ENCODE assay signal across 19 mouse cellular contexts in genomic region chr13:83882839-83883238, GRCm38 (mm10).
A peak's percentile ranks its signal among the peaks of the same experiment; 100 is the strongest.
DNase-seq lines count a peak whose midpoint lies in the region; ATAC-seq and TF ChIP-seq lines count a peak whose summit lies in the region.
"Had no signal": no experiment of that assay in that cellular context is flagged by ENCODE, and none has a peak within 500 bp of the region (broad histone marks: within the 10 kb centered on the region; RNA-seq: fewer than 3 reads in every experiment).

No protein-coding gene starts in this region.

- no peak for TF ChIP-seq CTCF in brain, embryonic 14.5 days (IDR thresholded peaks at IDR 0.05; ENCODE audit: borderline replicate concordance, extremely low read depth, insufficient read depth, insufficient read length)

- H3K9me3 ChIP-seq in hindbrain, embryonic 10.5 days = no peaks in the 10 kb centered on the region
- no peaks in the 10 kb centered on the region for H3K9me3 ChIP-seq in hindbrain, embryonic 16.5 days (ENCODE audit: control insufficient read depth, low read length)
- no peaks in the 10 kb centered on the region for H3K9me3 ChIP-seq in forebrain, embryonic 14.5 days (replicated peaks; ENCODE audit: control insufficient read depth, low read length)
- no peaks in the 10 kb centered on the region for H3K9me3 ChIP-seq in midbrain, embryonic 12.5 days
- H3K9me3 ChIP-seq: embryonic facial prominence, embryonic 13.5 days; G1E; liver, embryonic 15.5 days had no signal

- no peak overlapping the region for H3K4me3 ChIP-seq in hindbrain, embryonic 10.5 days
- no peak overlapping the region for H3K4me3 ChIP-seq in hindbrain, embryonic 16.5 days (ENCODE audit: low read length)
- H3K4me3 ChIP-seq in forebrain, embryonic 14.5 days (ENCODE audit: low read depth, low read length) = no peak overlapping the region
- no peak overlapping the region for H3K4me3 ChIP-seq in midbrain, embryonic 12.5 days
- H3K4me3 ChIP-seq: embryonic facial prominence, embryonic 13.5 days; liver, embryonic 15.5 days had no signal

- ATAC-seq in hindbrain, embryonic 16.5 days = no peak
- no peak for ATAC-seq in forebrain, embryonic 14.5 days
- ATAC-seq in midbrain, embryonic 12.5 days (ENCODE audit: low FRiP score, low read depth) = no peak
- ATAC-seq: activated CD4-positive, CD25-positive, alpha-beta regulatory T cell, adult 4 months had no signal

- no peak overlapping the region for H3K9ac ChIP-seq in hindbrain, embryonic 16.5 days (ENCODE audit: low read depth, low read length)
- H3K9ac ChIP-seq in forebrain, embryonic 14.5 days (ENCODE audit: low read length) = no peak overlapping the region
- no peak overlapping the region for H3K9ac ChIP-seq in midbrain, embryonic 12.5 days (replicated peaks)
- H3K9ac ChIP-seq: embryonic facial prominence, embryonic 13.5 days; liver, embryonic 15.5 days had no signal

- no peaks in the 10 kb centered on the region for H3K36me3 ChIP-seq in hindbrain, embryonic 10.5 days
- no peaks in the 10 kb centered on the region for H3K36me3 ChIP-seq in hindbrain, embryonic 16.5 days (ENCODE audit: control insufficient read depth, insufficient read depth, low read length)
- no peaks in the 10 kb centered on the region for H3K36me3 ChIP-seq in forebrain, embryonic 14.5 days (ENCODE audit: control insufficient read depth, insufficient read depth, low read length)
- H3K36me3 ChIP-seq in midbrain, embryonic 12.5 days = no peaks in the 10 kb centered on the region
- H3K36me3 ChIP-seq: embryonic facial prominence, embryonic 13.5 days; G1E; liver, embryonic 15.5 days had no signal

- H3K4me2 ChIP-seq in hindbrain, embryonic 16.5 days (ENCODE audit: low read length) = no peak overlapping the region
- H3K4me2 ChIP-seq in forebrain, embryonic 14.5 days (ENCODE audit: low read length) = no peak overlapping the region
- no peak overlapping the region for H3K4me2 ChIP-seq in midbrain, embryonic 12.5 days (replicated peaks)
- H3K4me2 ChIP-seq: embryonic facial prominence, embryonic 13.5 days; liver, embryonic 15.5 days had no signal

- H3K27ac ChIP-seq in hindbrain, embryonic 10.5 days = peak overlapping the region; percentile 50; the same call in 1 of the 2 replicates
- H3K27ac ChIP-seq in hindbrain, embryonic 16.5 days (ENCODE audit: low read depth, low read length) = no peak overlapping the region
- H3K27ac ChIP-seq in forebrain, embryonic 14.5 days (ENCODE audit: low read depth, low read length) = peak overlapping the region; percentile 6; the same call in 1 of the 2 replicates
- H3K27ac ChIP-seq in midbrain, embryonic 12.5 days (replicated peaks) = peak overlapping the region; percentile 71
- H3K27ac ChIP-seq: embryonic facial prominence, embryonic 13.5 days; liver, embryonic 15.5 days; stomach, postnatal 0 days had no signal

- DNase-seq in hindbrain, embryonic 10.5 days (ENCODE audit: low spot score) = no peak
- DNase-seq in brain, embryonic 14.5 days (ENCODE audit: low read depth) = peak; percentile 61
- no peak for DNase-seq in forebrain, embryonic 14.5 days (ENCODE audit: low spot score)
- no peak for DNase-seq in thymus, adult 18-20 months
- DNase-seq in adrenal gland, adult (ENCODE audit: inconsistent age in 2 of 2, low spot score in 1 of 2) = no peak
- DNase-seq in left cerebral cortex, adult 11 months (ENCODE audit: low spot score) = no peak
- DNase-seq: adrenal gland, postnatal 36 days; cerebellum, adult 18-20 months; gastrocnemius, postnatal 25 days; kidney, adult 11 months; lung, postnatal 10 days; retina, postnatal 1 day had no signal

- WGBS in hindbrain, embryonic 10.5 days = 89% methylated on average over 1 of the region's 1 CpGs
- WGBS in hindbrain, embryonic 16.5 days = 27% methylated on average over 1 of the region's 1 CpGs
- 22% methylated on average over 1 of the region's 1 CpGs for WGBS in forebrain, embryonic 14.5 days
- WGBS in midbrain, embryonic 12.5 days = 59% methylated on average over 1 of the region's 1 CpGs

- no peak for TF ChIP-seq POLR2A in brain, embryonic 14.5 days (IDR thresholded peaks at IDR 0.05; ENCODE audit: borderline replicate concordance, extremely low read depth, insufficient read depth, insufficient read length, poor library complexity, severe bottlenecking)

- peaks cover 44% of the 10 kb centered on the region for H3K4me1 ChIP-seq in hindbrain, embryonic 10.5 days (replicated peaks)
- no peaks in the 10 kb centered on the region; the same call in 1 of the 2 replicates for H3K4me1 ChIP-seq in hindbrain, embryonic 16.5 days (ENCODE audit: control insufficient read depth, insufficient read depth, low read depth, low read length)
- H3K4me1 ChIP-seq in forebrain, embryonic 14.5 days (ENCODE audit: control insufficient read depth, insufficient read depth, low read length) = peaks cover 31% of the 10 kb centered on the region; the same call in 1 of the 2 replicates
- peaks cover 47% of the 10 kb centered on the region for H3K4me1 ChIP-seq in midbrain, embryonic 12.5 days
- H3K4me1 ChIP-seq: embryonic facial prominence, embryonic 13.5 days; liver, embryonic 15.5 days had no signal

- H3K27me3 ChIP-seq in hindbrain, embryonic 10.5 days (ENCODE audit: insufficient read depth, poor library complexity, severe bottlenecking) = no peaks in the 10 kb centered on the region
- no peaks in the 10 kb centered on the region for H3K27me3 ChIP-seq in hindbrain, embryonic 16.5 days (replicated peaks; ENCODE audit: control insufficient read depth, insufficient read depth, low read length)
- H3K27me3 ChIP-seq in forebrain, embryonic 14.5 days (replicated peaks; ENCODE audit: control insufficient read depth, insufficient read depth, low read length) = no peaks in the 10 kb centered on the region
- no peaks in the 10 kb centered on the region for H3K27me3 ChIP-seq in midbrain, embryonic 12.5 days
- H3K27me3 ChIP-seq: embryonic facial prominence, embryonic 13.5 days; liver, embryonic 15.5 days had no signal
